Mouse (Mus musculus) E14TG2a.4 (cell line): ENCODE measurements around the gene Sel1l3.

Source experiments
- CTCF ChIP-seq: conservative IDR thresholded peaks from 2 replicates; pipeline ENCODE4 v1.5.1; 2014; ENCODE audit warnings: low read length
- NANOG ChIP-seq: IDR thresholded peaks from 2 replicates; pipeline ENCODE4 v1.6.1; 2014; ENCODE audit warnings: borderline replicate concordance, low read length, mixed read lengths
- POU5F1 ChIP-seq: IDR thresholded peaks from 2 replicates; pipeline ENCODE4 v1.6.1; 2014; ENCODE audit warnings: low read length, borderline replicate concordance

- TF ChIP-seq CTCF = no peak
- no peak for TF ChIP-seq NANOG
- no peak for TF ChIP-seq POU5F1
Observed at GRCm38 (mm10) chr5:53241109-53241508, 27.4 kb upstream of the Sel1l3 start.
